Mouse (Mus musculus) midbrain, postnatal 0 days (tissue): Measurements from ENCODE around the gene 1700092M07Rik. TPM values are rescaled to one million over a fixed set of nuclear protein-coding genes. Genes with fewer than 3 reads are reported as not detected.

Source experiments
- ATAC-seq: fragments of 200-750 bp; cut with Nextera tagmentation; 2 replicates; pipeline ENCODE4 v1.8.0; 2017; ENCODE audit warnings: moderate number of reproducible peaks, mild to moderate bottlenecking, moderate TSS enrichment, moderate library complexity; ENCODE audit not compliant: low FRiP score
- DNase-seq: peaks from one replicate; pipeline ENCODE4 v3.0.0-alpha.2; 2015; ENCODE audit warnings: low spot score
- H3K27ac ChIP-seq: fragments of 300-500 bp; sonication (generic); 2 replicates; pipeline ENCODE4 v1.5.1; 2014; ENCODE audit warnings: low read depth, mild to moderate bottlenecking, low read length, mixed read lengths
- H3K27me3 ChIP-seq: fragments of 300-500 bp; sonication (generic); 2 replicates; pipeline ENCODE4 v1.6.1; 2014; ENCODE audit warnings: low read length, control low read depth, mixed read lengths; ENCODE audit not compliant: insufficient read depth
- H3K36me3 ChIP-seq: fragments of 300-500 bp; sonication (generic); 2 replicates; pipeline ENCODE4 v1.6.1; 2014; ENCODE audit warnings: low read length, control low read depth, mixed read lengths; ENCODE audit not compliant: insufficient read depth
- H3K4me1 ChIP-seq: fragments of 300-500 bp; sonication (generic); 2 replicates; pipeline ENCODE4 v1.6.1; 2014; ENCODE audit warnings: mild to moderate bottlenecking, control low read depth, antibody characterized with exemption, low read length, mixed read lengths; ENCODE audit not compliant: insufficient read depth
- H3K4me2 ChIP-seq: fragments of 300-500 bp; sonication (generic); 2 replicates; pipeline ENCODE4 v1.6.1; 2014; ENCODE audit warnings: low read depth, mild to moderate bottlenecking, low read length, mixed read lengths; ENCODE audit not compliant: poor library complexity, severe bottlenecking
- H3K4me3 ChIP-seq: fragments of 300-500 bp; sonication (generic); 2 replicates; pipeline ENCODE4 v1.5.1; 2014; ENCODE audit warnings: low read depth, mild to moderate bottlenecking, low read length, moderate library complexity
- H3K9ac ChIP-seq: fragments of 300-500 bp; sonication (generic); replicated peaks from 2 replicates; pipeline ENCODE4 v1.6.1; 2014; ENCODE audit warnings: mild to moderate bottlenecking, low read length, moderate library complexity, mixed read lengths; ENCODE audit not compliant: poor library complexity, severe bottlenecking
- H3K9me3 ChIP-seq: fragments of 300-500 bp; sonication (generic); 2 replicates; pipeline ENCODE4 v1.6.1; 2016; ENCODE audit warnings: low read length, control low read depth
- CTCF ChIP-seq: IDR thresholded peaks from 2 replicates; pipeline ENCODE4 v1.5.1; 2016; ENCODE audit warnings: antibody characterized with exemption, mild to moderate bottlenecking
- whole genome bisulfite sequencing: fragments of 180-500 bp; shearing (Covaris S2); extraction: QIAGEN DNeasy Blood & Tissue Kit; methylation state at CpG from one replicate; pipeline ENCODE4 v1.1.7; 2014; 5-methylcytosine and 5-hydroxymethylcytosine counted together
- polyA plus RNA-seq: library from polyadenylated mRNA; unstranded; fragments of >200 nt; fragmentation: Nextera tagmentation; extraction: Ambion mirVana; gene quantifications from 2 replicates; pipeline ENCODE4 v1.2.1, GENCODE M21; 2015
- total RNA-seq: library from RNA; depleted of rRNA; stranded (reverse); fragments of >200 nt; gene quantifications from 2 replicates; pipeline ENCODE4 v1.2.3, GENCODE M21; 2014; rRNA removed

The 1700092M07Rik gene
- total RNA-seq: not detected in 2 replicates
- polyA plus RNA-seq: 0.64 TPM in 1 of 2 replicates, not detected in the other

- Histone ChIP-seq H3K9me3 (no peaks in the 10 kb centered on the region), H3K4me2 (peak within 1 kb of the TSS; percentile 97), H3K4me3 (peak within 1 kb of the TSS; percentile 85), H3K27ac (peak within 1 kb of the TSS; percentile 95), H3K27me3 (no peaks in the 10 kb centered on the region), H3K36me3 (peaks cover 28% of the 10 kb centered on the region), H3K9ac (peak within 1 kb of the TSS; percentile 86), H3K4me1 (peaks cover 10% of the 10 kb centered on the region; the same call in 1 of the 2 replicates)
- no peak for TF ChIP-seq CTCF
- ATAC-seq (no peak), DNase-seq (no peak)
- 66% methylated on average over 14 of the region's 14 CpGs for WGBS
Observed at GRCm38 (mm10) chr19:8740603-8741002, at the start of gene 1700092M07Rik. 1700092M07Rik (plus strand) TSS chr19:8740718.

- DNase-seq: no peak
- Histone ChIP-seq H3K27me3 (no peaks in the 10 kb centered on the region), H3K4me3 (no peak overlapping the region), H3K4me2 (no peak overlapping the region), H3K27ac (0 out of 2 replicates have a peak overlapping the region, but pooled peaks have one; percentile 39), H3K4me1 (no peaks in the 10 kb centered on the region), H3K9ac (no peak overlapping the region), H3K36me3 (no peaks in the 10 kb centered on the region), H3K9me3 (no peaks in the 10 kb centered on the region)
- peak; percentile 50 for TF ChIP-seq CTCF
- 22% methylated on average over 9 of the region's 9 CpGs for WGBS
- ATAC-seq: 0 out of 2 replicates have a peak, but pooled peaks have one; percentile 14
Observed at GRCm38 (mm10) chr19:8691871-8692539, 48.5 kb upstream of the 1700092M07Rik start.

GRCm38 (mm10) chr19:8692740-8693139, 47.8 kb upstream of the 1700092M07Rik start:
- Histone ChIP-seq H3K27me3 (no peaks in the 10 kb centered on the region), H3K27ac (peak overlapping the region; percentile 3; the same call in 1 of the 2 replicates), H3K4me1 (no peaks in the 10 kb centered on the region), H3K9ac (no peak overlapping the region), H3K4me3 (no peak overlapping the region), H3K9me3 (no peaks in the 10 kb centered on the region), H3K36me3 (no peaks in the 10 kb centered on the region), H3K4me2 (no peak overlapping the region)
- 66% methylated on average over 5 of the region's 5 CpGs for WGBS
- no peak for TF ChIP-seq CTCF
- DNase-seq (no peak), ATAC-seq (no peak)

- no peak; the same call in 1 of the 2 replicates for ATAC-seq
- H3K27me3 ChIP-seq: no peaks in the 10 kb centered on the region
- H3K36me3 ChIP-seq: no peaks in the 10 kb centered on the region
- WGBS: 51% methylated on average over 5 of the region's 6 CpGs
- no peak overlapping the region for H3K9ac ChIP-seq
- H3K4me3 ChIP-seq: no peak overlapping the region
- DNase-seq: no peak
- no peaks in the 10 kb centered on the region for H3K4me1 ChIP-seq
- peak; percentile 31 for TF ChIP-seq CTCF
- H3K27ac ChIP-seq: no peak overlapping the region
- no peaks in the 10 kb centered on the region for H3K9me3 ChIP-seq
- no peak overlapping the region for H3K4me2 ChIP-seq
Observed at GRCm38 (mm10) chr19:8695330-8695729, 45.2 kb upstream of the 1700092M07Rik start.

DNA sequence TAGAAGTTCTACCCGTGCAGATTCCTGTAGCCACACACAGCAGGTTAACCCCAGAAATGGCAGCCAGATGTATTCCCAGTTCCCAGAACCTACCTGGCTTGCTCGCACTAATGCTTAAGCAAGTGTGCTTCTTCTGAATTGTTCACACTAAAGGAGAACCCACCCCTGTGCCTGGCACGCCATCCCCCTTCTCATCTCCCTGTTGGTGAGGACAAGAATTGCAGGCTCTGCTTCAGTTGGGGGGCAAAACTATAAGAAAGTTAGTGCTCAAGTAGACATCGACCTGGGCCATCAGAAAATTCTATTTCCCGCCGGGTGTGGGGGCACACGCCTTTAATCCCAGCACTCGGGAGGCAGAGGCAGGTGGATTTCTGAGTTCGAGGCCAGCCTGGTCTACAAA, 40.9 kb upstream of the 1700092M07Rik start:
- no peak overlapping the region for H3K27ac ChIP-seq
- no peaks in the 10 kb centered on the region for H3K36me3 ChIP-seq
- H3K9me3 ChIP-seq: no peaks in the 10 kb centered on the region
- H3K9ac ChIP-seq: no peak overlapping the region
- no peak; the same call in 1 of the 2 replicates for TF ChIP-seq CTCF
- H3K27me3 ChIP-seq: no peaks in the 10 kb centered on the region
- no peak overlapping the region for H3K4me3 ChIP-seq
- ATAC-seq: no peak
- H3K4me1 ChIP-seq: no peaks in the 10 kb centered on the region
- 83% methylated on average over 9 of the region's 9 CpGs for whole genome bisulfite sequencing
- no peak overlapping the region for H3K4me2 ChIP-seq
- no peak for DNase-seq

GRCm38 (mm10) chr19:8702458-8702857, 38.1 kb upstream of the 1700092M07Rik start:
- H3K9ac ChIP-seq: no peak overlapping the region
- ATAC-seq (no peak), DNase-seq (no peak)
- 49% methylated on average over 3 of the region's 3 CpGs for WGBS
- no peaks in the 10 kb centered on the region for H3K27me3 ChIP-seq
- H3K36me3 ChIP-seq: peaks cover 7% of the 10 kb centered on the region
- H3K4me1 ChIP-seq: no peaks in the 10 kb centered on the region
- H3K27ac ChIP-seq: no peak overlapping the region
- no peak for TF ChIP-seq CTCF
- H3K9me3 ChIP-seq: no peaks in the 10 kb centered on the region
- H3K4me2 ChIP-seq: no peak overlapping the region
- H3K4me3 ChIP-seq: no peak overlapping the region
